Mouse (Mus musculus) hindbrain, postnatal 0 days (tissue): Measurements from ENCODE around the gene Nipal3. TPM values are rescaled to one million over a fixed set of nuclear protein-coding genes. Genes with fewer than 3 reads are reported as not detected.

Experiments
- ATAC-seq: fragments of 200-750 bp; cut with Nextera tagmentation; 2 replicates; pipeline ENCODE4 v1.8.0; 2017; ENCODE audit warnings: mild to moderate bottlenecking, moderate TSS enrichment, moderate library complexity
- DNase-seq: peaks from one replicate; pipeline ENCODE4 v3.0.0-alpha.2; 2015; ENCODE audit warnings: low spot score
- H3K27ac ChIP-seq: fragments of 300-500 bp; sonication (generic); 2 replicates; pipeline ENCODE4 v1.5.1; 2014; ENCODE audit warnings: mild to moderate bottlenecking
- H3K27me3 ChIP-seq: fragments of 300-500 bp; sonication (generic); 2 replicates; pipeline ENCODE4 v1.6.1; 2014; ENCODE audit warnings: low read length, mixed read lengths; ENCODE audit not compliant: insufficient read depth
- H3K36me3 ChIP-seq: fragments of 300-500 bp; sonication (generic); 2 replicates; pipeline ENCODE4 v1.6.1; 2014; ENCODE audit warnings: low read length, mixed read lengths; ENCODE audit not compliant: insufficient read depth
- H3K4me1 ChIP-seq: fragments of 300-500 bp; sonication (generic); 2 replicates; pipeline ENCODE4 v1.6.1; 2014; ENCODE audit warnings: antibody characterized with exemption, low read length, mixed read lengths; ENCODE audit not compliant: insufficient read depth
- H3K4me2 ChIP-seq: fragments of 300-500 bp; sonication (generic); 2 replicates; pipeline ENCODE4 v1.6.1; 2014; ENCODE audit warnings: low read depth, mild to moderate bottlenecking, low read length, moderate library complexity, mixed read lengths
- H3K4me3 ChIP-seq: fragments of 300-500 bp; sonication (generic); 2 replicates; pipeline ENCODE4 v1.5.1; 2014; ENCODE audit warnings: low read length
- H3K9ac ChIP-seq: fragments of 300-500 bp; sonication (generic); replicated peaks from 2 replicates; pipeline ENCODE4 v1.6.1; 2014; ENCODE audit warnings: mild to moderate bottlenecking, low read length, moderate library complexity, mixed read lengths
- H3K9me3 ChIP-seq: fragments of 300-500 bp; sonication (generic); 2 replicates; pipeline ENCODE4 v1.6.1; 2016; ENCODE audit warnings: low read length, mixed read lengths
- CTCF ChIP-seq: IDR thresholded peaks from 2 replicates; pipeline ENCODE4 v1.5.1; 2016; ENCODE audit warnings: antibody characterized with exemption, control low read depth, low read depth
- WGBS: fragments of 180-500 bp; shearing (Covaris S2); extraction: QIAGEN DNeasy Blood & Tissue Kit; methylation state at CpG from one replicate; pipeline ENCODE4 v1.1.7; 2014; 5-methylcytosine and 5-hydroxymethylcytosine counted together
- polyA plus RNA-seq: library from polyadenylated mRNA; unstranded; fragments of >200 nt; fragmentation: Nextera tagmentation; extraction: Ambion mirVana; gene quantifications from 2 replicates; pipeline ENCODE4 v1.2.1, GENCODE M21; 2015
- total RNA-seq: library from RNA; depleted of rRNA; stranded (reverse); fragments of >200 nt; gene quantifications from 2 replicates; pipeline ENCODE4 v1.2.3, GENCODE M21; 2014

The Nipal3 gene
- total and polyA plus RNA-seq, 2 experiments from 2014 or later, result 8.5 to 97.3 TPM

- H3K27me3 ChIP-seq, result no peaks in the 10 kb centered on the region
- H3K4me3 ChIP-seq, result no peak overlapping the region
- WGBS, result 14% methylated on average over 13 of the region's 13 CpGs
- no peaks in the 10 kb centered on the region for H3K9me3 ChIP-seq
- DNase-seq, result peak; percentile 92
- no peak overlapping the region for H3K27ac ChIP-seq
- peak; percentile 96 for TF ChIP-seq CTCF
- no peaks in the 10 kb centered on the region for H3K4me1 ChIP-seq
- ATAC-seq, result peak; percentile 61; the same call in 1 of the 2 replicates
- H3K9ac ChIP-seq, result no peak overlapping the region
- H3K36me3 ChIP-seq, result no peaks in the 10 kb centered on the region
- peak overlapping the region; percentile 44 for H3K4me2 ChIP-seq
Measured at GRCm38 (mm10) chr4:135508419-135509039, 13.7 kb upstream of the Nipal3 start.

GRCm38 (mm10) chr4:135507547-135508350, 12.9 kb upstream of the Nipal3 start:
- DNase-seq, result peak; percentile 80
- H3K4me3 ChIP-seq, result peak overlapping the region; percentile 19
- H3K9ac ChIP-seq, result peak overlapping the region; percentile 25
- H3K4me2 ChIP-seq, result peak overlapping the region; percentile 50
- peak overlapping the region; percentile 42; the same call in 1 of the 2 replicates for H3K27ac ChIP-seq
- H3K27me3 ChIP-seq, result no peaks in the 10 kb centered on the region
- ATAC-seq, result peak; percentile 78
- TF ChIP-seq CTCF, result peak; percentile 75
- no peaks in the 10 kb centered on the region for H3K4me1 ChIP-seq
- no peaks in the 10 kb centered on the region for H3K9me3 ChIP-seq
- 12% methylated on average over 22 of the region's 22 CpGs for WGBS
- H3K36me3 ChIP-seq, result no peaks in the 10 kb centered on the region

DNA sequence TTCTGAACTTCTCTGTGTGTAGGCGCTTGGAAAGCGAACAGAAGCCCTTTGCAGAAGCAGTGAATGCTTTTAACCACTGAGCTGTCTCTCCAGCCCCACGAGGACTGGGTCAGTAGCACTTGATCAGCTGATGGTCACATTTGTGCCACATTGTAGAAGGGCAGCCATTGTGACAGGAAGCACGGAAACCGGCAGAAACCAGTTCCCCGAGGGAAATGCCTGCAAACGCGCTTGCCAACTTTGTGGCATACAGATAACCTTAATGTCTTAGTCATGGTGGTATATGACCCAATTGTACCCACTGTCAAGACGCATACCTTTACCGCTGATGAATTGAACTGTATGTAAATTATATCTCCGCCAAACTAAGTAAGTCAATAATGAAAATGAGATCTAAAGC, 11.0 kb upstream of the Nipal3 start:
- H3K36me3 ChIP-seq, result no peaks in the 10 kb centered on the region
- H3K4me3 ChIP-seq, result no peak overlapping the region
- DNase-seq (no peak), ATAC-seq (no peak)
- 74% methylated on average over 11 of the region's 11 CpGs for WGBS
- no peak for TF ChIP-seq CTCF
- no peak overlapping the region for H3K27ac ChIP-seq
- no peaks in the 10 kb centered on the region for H3K4me1 ChIP-seq
- no peaks in the 10 kb centered on the region for H3K27me3 ChIP-seq
- H3K9me3 ChIP-seq, result no peaks in the 10 kb centered on the region
- no peak overlapping the region for H3K9ac ChIP-seq
- no peak overlapping the region for H3K4me2 ChIP-seq

GRCm38 (mm10) chr4:135501587-135501986, 6.7 kb upstream of the Nipal3 start:
- no peak overlapping the region for H3K4me2 ChIP-seq
- H3K4me3 ChIP-seq, result no peak overlapping the region
- H3K27me3 ChIP-seq, result no peaks in the 10 kb centered on the region
- ATAC-seq (no peak), DNase-seq (no peak)
- H3K36me3 ChIP-seq, result no peaks in the 10 kb centered on the region
- 50% methylated on average over 4 of the region's 4 CpGs for WGBS
- no peak overlapping the region for H3K9ac ChIP-seq
- no peaks in the 10 kb centered on the region for H3K4me1 ChIP-seq
- TF ChIP-seq CTCF, result no peak
- no peak overlapping the region for H3K27ac ChIP-seq
- H3K9me3 ChIP-seq, result no peaks in the 10 kb centered on the region

DNA sequence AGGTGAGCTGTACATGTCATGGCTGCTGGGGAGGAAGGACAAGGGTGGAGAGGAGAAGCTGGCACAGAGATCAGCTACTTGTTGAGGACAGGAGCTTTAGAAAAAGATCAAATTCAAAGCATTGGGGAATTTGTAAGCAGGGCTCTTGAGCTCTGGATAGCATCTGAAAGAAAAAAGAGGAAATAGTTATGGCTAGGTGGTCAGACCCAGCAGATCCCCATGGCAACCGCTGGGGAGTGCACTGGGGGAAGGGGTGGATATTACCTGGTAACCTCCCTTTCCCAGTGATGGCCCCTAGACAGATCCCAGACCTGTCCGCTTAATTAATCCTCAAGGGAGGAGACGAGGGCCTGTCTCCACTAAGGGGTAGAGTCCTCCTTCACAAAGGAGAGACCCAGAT, 5.0 kb upstream of the Nipal3 start:
- ATAC-seq (no peak), DNase-seq (no peak)
- no peak for TF ChIP-seq CTCF
- Histone ChIP-seq H3K4me3 (no peak overlapping the region), H3K9me3 (no peaks in the 10 kb centered on the region), H3K9ac (no peak overlapping the region), H3K36me3 (no peaks in the 10 kb centered on the region), H3K27ac (no peak overlapping the region), H3K4me1 (no peaks in the 10 kb centered on the region), H3K27me3 (no peaks in the 10 kb centered on the region), H3K4me2 (no peak overlapping the region)
- WGBS, result 70% methylated on average over 3 of the region's 3 CpGs

- no peak overlapping the region for H3K9ac ChIP-seq
- 81% methylated on average over 6 of the region's 6 CpGs for whole genome bisulfite sequencing
- no peak for TF ChIP-seq CTCF
Measured at GRCm38 (mm10) chr4:135498136-135498535, 3.3 kb upstream of the Nipal3 start.

More at GRCm38 (mm10) chr4:135498136-135498535, 3.3 kb upstream of the Nipal3 start:
- H3K4me1 ChIP-seq, result 0 out of 2 replicates have a peak, but pooled peaks cover 4% of the 10 kb centered on the region
- no peaks in the 10 kb centered on the region for H3K36me3 ChIP-seq
- H3K27me3 ChIP-seq, result no peaks in the 10 kb centered on the region
- ATAC-seq (no peak), DNase-seq (no peak)
- no peaks in the 10 kb centered on the region for H3K9me3 ChIP-seq
- no peak overlapping the region for H3K4me3 ChIP-seq
- no peak overlapping the region for H3K4me2 ChIP-seq
- H3K27ac ChIP-seq, result no peak overlapping the region
